Mouse (Mus musculus): ENCODE results near the gene Plcb4. TPM values are rescaled to one million over a fixed set of nuclear protein-coding genes. Genes with fewer than 3 reads are reported as not detected.

Plcb4 gene
- polyA plus RNA-seq, 1 experiment, result 42.0 TPM

GRCm38 (mm10) chr2:135901015-135901414, 242.2 kb downstream of the Plcb4 start:
- Histone ChIP-seq H3K4me1 (ENCODE audit: control insufficient read depth, insufficient read depth, low read length) (no peaks in the 10 kb centered on the region), H3K4me3 (ENCODE audit: insufficient read depth, low read length) (no peak overlapping the region), H3K27ac (ENCODE audit: insufficient read depth, low read length) (no peak overlapping the region)
- no peak for TF ChIP-seq CTCF (IDR thresholded peaks at IDR 0.05; ENCODE audit: extremely low read depth, insufficient read depth, low read length)
- TF ChIP-seq POLR2A (IDR thresholded peaks at IDR 0.05; ENCODE audit: extremely low read depth, insufficient read depth, low read length), result no peak

- TF ChIP-seq CTCF (IDR thresholded peaks at IDR 0.05; ENCODE audit: extremely low read depth, insufficient read depth, low read length) (no peak), POLR2A (IDR thresholded peaks at IDR 0.05; ENCODE audit: extremely low read depth, insufficient read depth, low read length) (no peak)
- Histone ChIP-seq H3K27ac (ENCODE audit: insufficient read depth, low read length) (no peak overlapping the region), H3K4me1 (ENCODE audit: control insufficient read depth, insufficient read depth, low read length) (no peaks in the 10 kb centered on the region; the same call in 1 of the 2 replicates), H3K4me3 (ENCODE audit: insufficient read depth, low read length) (no peak overlapping the region)
These were observed 245.5 kb downstream of the Plcb4 start for GRCm38 (mm10) chr2:135904262-135904661.

- TF ChIP-seq POLR2A (IDR thresholded peaks at IDR 0.05; ENCODE audit: extremely low read depth, insufficient read depth, low read length) (no peak), CTCF (IDR thresholded peaks at IDR 0.05; ENCODE audit: extremely low read depth, insufficient read depth, low read length) (no peak)
- H3K27ac ChIP-seq (ENCODE audit: insufficient read depth, low read length), result no peak overlapping the region
- H3K4me1 ChIP-seq (ENCODE audit: control insufficient read depth, insufficient read depth, low read length), result no peaks in the 10 kb centered on the region; the same call in 1 of the 2 replicates
- H3K4me3 ChIP-seq (ENCODE audit: insufficient read depth, low read length), result no peak overlapping the region
These were observed 246.0 kb downstream of the Plcb4 start for GRCm38 (mm10) chr2:135904791-135905190.

GRCm38 (mm10) chr2:135914343-135915261, 255.8 kb downstream of the Plcb4 start:
- no peak for TF ChIP-seq POLR2A (IDR thresholded peaks at IDR 0.05; ENCODE audit: extremely low read depth, insufficient read depth, low read length)
- TF ChIP-seq CTCF (IDR thresholded peaks at IDR 0.05; ENCODE audit: extremely low read depth, insufficient read depth, low read length), result no peak
- Histone ChIP-seq H3K27ac (ENCODE audit: insufficient read depth, low read length) (peak overlapping the region; percentile 10; the same call in 1 of the 2 replicates), H3K4me3 (ENCODE audit: insufficient read depth, low read length) (no peak overlapping the region), H3K4me1 (ENCODE audit: control insufficient read depth, insufficient read depth, low read length) (peaks cover 2% of the 10 kb centered on the region)

GRCm38 (mm10) chr2:135915928-135916327, 257.1 kb downstream of the Plcb4 start:
- no peak overlapping the region for H3K4me3 ChIP-seq (ENCODE audit: insufficient read depth, low read length)
- H3K4me1 ChIP-seq (ENCODE audit: control insufficient read depth, insufficient read depth, low read length), result peaks cover 2% of the 10 kb centered on the region

GRCm38 (mm10) chr2:135917000-135917399, 258.2 kb downstream of the Plcb4 start:
- H3K4me3 ChIP-seq (ENCODE audit: insufficient read depth, low read length), result no peak overlapping the region
- peaks cover 2% of the 10 kb centered on the region for H3K4me1 ChIP-seq (ENCODE audit: control insufficient read depth, insufficient read depth, low read length)
- H3K27ac ChIP-seq (ENCODE audit: insufficient read depth, low read length), result no peak overlapping the region
- no peak for TF ChIP-seq CTCF (IDR thresholded peaks at IDR 0.05; ENCODE audit: extremely low read depth, insufficient read depth, low read length)
- TF ChIP-seq POLR2A (IDR thresholded peaks at IDR 0.05; ENCODE audit: extremely low read depth, insufficient read depth, low read length), result no peak

More at GRCm38 (mm10) chr2:135915928-135916327, 257.1 kb downstream of the Plcb4 start:
- no peak overlapping the region for H3K27ac ChIP-seq (ENCODE audit: insufficient read depth, low read length)
- TF ChIP-seq POLR2A (IDR thresholded peaks at IDR 0.05; ENCODE audit: extremely low read depth, insufficient read depth, low read length) (no peak), CTCF (IDR thresholded peaks at IDR 0.05; ENCODE audit: extremely low read depth, insufficient read depth, low read length) (no peak)

- TF ChIP-seq CTCF (IDR thresholded peaks at IDR 0.05; ENCODE audit: extremely low read depth, insufficient read depth, low read length) (no peak), POLR2A (IDR thresholded peaks at IDR 0.05; ENCODE audit: extremely low read depth, insufficient read depth, low read length) (no peak)
- Histone ChIP-seq H3K4me3 (ENCODE audit: insufficient read depth, low read length) (no peak overlapping the region), H3K27ac (ENCODE audit: insufficient read depth, low read length) (no peak overlapping the region), H3K4me1 (ENCODE audit: control insufficient read depth, insufficient read depth, low read length) (peaks cover 2% of the 10 kb centered on the region)
These were observed 259.3 kb downstream of the Plcb4 start for GRCm38 (mm10) chr2:135918116-135918515.

GRCm38 (mm10) chr2:135919641-135920040, 260.8 kb downstream of the Plcb4 start:
- TF ChIP-seq CTCF (IDR thresholded peaks at IDR 0.05; ENCODE audit: extremely low read depth, insufficient read depth, low read length) (no peak), POLR2A (IDR thresholded peaks at IDR 0.05; ENCODE audit: extremely low read depth, insufficient read depth, low read length) (no peak)
- Histone ChIP-seq H3K27ac (ENCODE audit: insufficient read depth, low read length) (no peak overlapping the region), H3K4me1 (ENCODE audit: control insufficient read depth, insufficient read depth, low read length) (peaks cover 2% of the 10 kb centered on the region), H3K4me3 (ENCODE audit: insufficient read depth, low read length) (no peak overlapping the region)

- Histone ChIP-seq H3K4me1 (ENCODE audit: control insufficient read depth, insufficient read depth, low read length) (no peaks in the 10 kb centered on the region), H3K27ac (ENCODE audit: insufficient read depth, low read length) (no peak overlapping the region), H3K4me3 (ENCODE audit: insufficient read depth, low read length) (no peak overlapping the region)
- peak; percentile 16; the same call in 1 of the 2 replicates for TF ChIP-seq CTCF (IDR thresholded peaks at IDR 0.05; ENCODE audit: extremely low read depth, insufficient read depth, low read length)
- TF ChIP-seq POLR2A (IDR thresholded peaks at IDR 0.05; ENCODE audit: extremely low read depth, insufficient read depth, low read length), result no peak
These were observed 268.0 kb downstream of the Plcb4 start for GRCm38 (mm10) chr2:135926660-135927343.
